Mouse (Mus musculus) myocyte (in vitro differentiated cells): Measurements from ENCODE around the gene Gatad2b.

Source experiments
- E2F4 ChIP-seq: IDR thresholded peaks from one replicate; pipeline ENCODE4 v1.6.1; 2011; ENCODE audit warnings: mild to moderate bottlenecking, control low read depth, moderate library complexity; ENCODE audit not compliant: insufficient read depth
- MAX ChIP-seq: IDR thresholded peaks from one replicate; pipeline ENCODE4 v1.6.1; 2011; ENCODE audit warnings: low read depth, mild to moderate bottlenecking, control low read depth
- POLR2A ChIP-seq: IDR thresholded peaks from one replicate; pipeline ENCODE4 v1.6.1; 2011; ENCODE audit warnings: low read depth, mild to moderate bottlenecking, control low read depth, moderate library complexity; ENCODE audit not compliant: insufficient read length
- POLR2AphosphoS2 ChIP-seq: IDR thresholded peaks from one replicate; pipeline ENCODE4 v1.6.1; 2011; ENCODE audit warnings: low read depth, control low read depth; ENCODE audit not compliant: insufficient read length
- TCF12 ChIP-seq: IDR thresholded peaks from one replicate; pipeline ENCODE4 v1.6.1; 2011; ENCODE audit warnings: mild to moderate bottlenecking, control low read depth; ENCODE audit not compliant: poor library complexity, insufficient read depth, severe bottlenecking
- TCF3 ChIP-seq: IDR thresholded peaks from one replicate; pipeline ENCODE4 v1.6.1; 2011; ENCODE audit warnings: low read depth, control low read depth; ENCODE audit not compliant: insufficient read length

DNA sequence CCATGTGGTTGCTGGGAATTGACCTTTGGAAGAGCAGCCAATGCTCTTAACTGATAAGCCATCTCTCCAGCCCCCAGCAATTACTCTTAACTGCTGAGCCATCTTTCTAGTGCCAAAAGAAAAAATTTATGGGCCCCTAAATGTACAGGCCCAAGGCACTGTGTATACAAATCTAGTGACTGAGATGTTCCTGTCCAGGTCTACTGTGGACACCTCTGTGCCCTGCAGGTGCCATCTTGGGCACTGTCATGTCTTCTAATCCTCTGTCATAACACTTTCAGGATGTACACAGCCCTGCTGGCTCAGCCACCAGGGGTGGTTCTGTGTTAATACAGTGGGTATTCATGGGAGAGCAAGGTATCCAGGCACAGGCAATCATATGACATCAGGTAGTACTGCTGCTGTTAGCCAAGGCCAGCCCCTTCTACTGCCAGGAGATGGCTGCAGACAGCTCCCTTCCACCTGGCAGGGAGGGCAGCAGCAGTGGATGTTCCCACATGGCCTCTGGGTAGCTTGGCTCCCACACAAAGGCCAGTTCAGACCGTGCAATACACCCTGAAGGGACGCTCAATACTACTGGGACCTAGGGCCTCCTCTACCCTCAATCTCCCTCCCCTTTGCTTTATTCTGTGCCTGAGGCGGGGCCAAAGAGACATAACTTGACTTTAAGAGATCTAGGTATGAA is 82.7 kb downstream of the Gatad2b start:
- TF ChIP-seq POLR2AphosphoS2: no peak
- no peak for TF ChIP-seq POLR2A
- TF ChIP-seq TCF12: no peak
- TF ChIP-seq E2F4: no peak
- no peak for TF ChIP-seq MAX
- no peak for TF ChIP-seq TCF3
